Mouse (Mus musculus) testis, adult 2 months (tissue): ENCODE data around the gene Rapgef5. TPM values are rescaled to one million over a fixed set of nuclear protein-coding genes. Genes with fewer than 3 reads are reported as not detected.

Experiments
- H3K27ac ChIP-seq: fragments of 200-500 bp; 2 replicates; pipeline ENCODE4 v1.5.1; 2012; ENCODE audit warnings: low read depth, low read length; ENCODE audit not compliant: control insufficient read depth, insufficient read depth
- H3K27me3 ChIP-seq: fragments of 200-500 bp; 2 replicates; pipeline ENCODE4 v1.6.1; 2012; ENCODE audit warnings: mild to moderate bottlenecking, low read length, moderate library complexity; ENCODE audit not compliant: control insufficient read depth, insufficient read depth
- H3K36me3 ChIP-seq: fragments of 200-500 bp; 2 replicates; pipeline ENCODE4 v1.6.1; 2012; ENCODE audit warnings: mild to moderate bottlenecking, low read length; ENCODE audit not compliant: control insufficient read depth, insufficient read depth
- H3K4me1 ChIP-seq: fragments of 200-500 bp; 2 replicates; pipeline ENCODE4 v1.6.1; 2012; ENCODE audit warnings: low read length; ENCODE audit not compliant: control insufficient read depth, insufficient read depth
- H3K4me3 ChIP-seq: fragments of 200-500 bp; 2 replicates; pipeline ENCODE4 v1.5.1; 2012; ENCODE audit warnings: low read depth, mild to moderate bottlenecking, low read length, moderate library complexity, mixed read lengths; ENCODE audit not compliant: control insufficient read depth
- CTCF ChIP-seq: fragments of 200-500 bp; IDR thresholded peaks from 2 replicates; pipeline ENCODE4 v1.5.1; 2012; ENCODE audit warnings: low read depth, mild to moderate bottlenecking, inconsistent platforms, low read length, moderate library complexity; ENCODE audit not compliant: control insufficient read depth, insufficient read depth, insufficient replicate concordance
- POLR2A ChIP-seq: fragments of 200-500 bp; IDR thresholded peaks from 2 replicates; pipeline ENCODE4 v1.6.1; 2012; ENCODE audit warnings: low read depth, mild to moderate bottlenecking, inconsistent platforms, low read length, moderate library complexity; ENCODE audit not compliant: control insufficient read depth
- polyA plus RNA-seq: library from polyadenylated mRNA; depleted of rRNA; stranded (reverse); fragments of >200 nt; gene quantifications from 2 replicates; pipeline ENCODE4 v1.2.3, GENCODE M21; 2012

Rapgef5 gene
- polyA plus RNA-seq, 1 experiment = 5.8 TPM

GRCm38 (mm10) chr12:117533176-117534086, 17.2 kb downstream of the Rapgef5 start:
- H3K4me1 ChIP-seq = peaks cover 8% of the 10 kb centered on the region
- peak overlapping the region; percentile 88 for H3K4me3 ChIP-seq
- H3K27ac ChIP-seq = no peak overlapping the region
- no peaks in the 10 kb centered on the region for H3K27me3 ChIP-seq
- H3K36me3 ChIP-seq = no peaks in the 10 kb centered on the region
- TF ChIP-seq CTCF = no peak
- TF ChIP-seq POLR2A = no peak

GRCm38 (mm10) chr12:117534087-117534751, 17.9 kb downstream of the Rapgef5 start:
- Histone ChIP-seq H3K27me3 (no peaks in the 10 kb centered on the region), H3K4me3 (peak overlapping the region; percentile 88), H3K4me1 (peaks cover 8% of the 10 kb centered on the region), H3K36me3 (no peaks in the 10 kb centered on the region), H3K27ac (no peak overlapping the region)
- TF ChIP-seq CTCF = no peak
- TF ChIP-seq POLR2A = no peak

DNA sequence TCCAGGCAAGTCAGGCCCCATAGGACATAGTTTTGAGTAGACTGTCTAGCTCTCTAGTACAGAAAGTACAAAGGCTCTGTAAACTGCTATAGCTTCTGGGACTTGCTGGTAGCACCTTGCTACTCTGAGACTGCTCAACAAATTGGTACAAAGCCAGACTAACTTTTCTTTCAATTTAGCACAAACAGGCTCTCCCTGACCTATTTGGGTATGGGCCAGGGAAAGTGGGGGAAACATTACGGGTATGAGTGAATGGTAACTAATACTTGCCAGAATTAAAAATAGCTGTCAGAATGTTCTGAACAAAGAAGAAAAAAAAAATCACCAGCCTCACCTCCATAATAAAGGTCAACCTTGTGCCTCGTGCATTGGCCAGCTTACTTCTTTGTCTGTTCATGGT, 24.1 kb downstream of the Rapgef5 start:
- Histone ChIP-seq H3K4me1 (no peaks in the 10 kb centered on the region), H3K27ac (no peak overlapping the region), H3K4me3 (no peak overlapping the region), H3K27me3 (no peaks in the 10 kb centered on the region), H3K36me3 (no peaks in the 10 kb centered on the region)
- TF ChIP-seq POLR2A (no peak), CTCF (no peak)

- no peak for TF ChIP-seq POLR2A
- TF ChIP-seq CTCF = no peak
- Histone ChIP-seq H3K27ac (no peak overlapping the region), H3K36me3 (no peaks in the 10 kb centered on the region), H3K4me3 (no peak overlapping the region), H3K4me1 (no peaks in the 10 kb centered on the region), H3K27me3 (no peaks in the 10 kb centered on the region)
Observed at GRCm38 (mm10) chr12:117545277-117545676, 29.0 kb downstream of the Rapgef5 start.

DNA sequence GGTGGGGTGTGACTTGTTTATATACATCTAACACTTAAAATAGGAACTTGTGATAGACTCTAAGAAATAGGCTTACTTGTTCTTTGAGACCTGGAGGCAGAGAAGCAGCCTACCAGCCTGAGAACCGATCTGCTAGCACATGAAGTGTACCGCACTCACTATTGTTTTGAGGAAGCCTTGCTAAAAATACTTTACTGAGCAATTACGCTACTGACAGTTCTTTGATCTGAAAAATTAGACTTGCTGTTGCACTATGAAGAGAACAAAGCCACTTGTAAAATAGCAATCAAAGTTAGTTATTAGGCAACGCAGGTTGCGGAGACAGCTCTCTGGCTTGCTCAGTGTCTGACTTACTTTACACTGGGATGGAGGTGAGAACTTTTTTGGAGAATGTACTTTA, 37.1 kb downstream of the Rapgef5 start:
- Histone ChIP-seq H3K36me3 (no peaks in the 10 kb centered on the region), H3K27ac (no peak overlapping the region), H3K27me3 (no peaks in the 10 kb centered on the region), H3K4me3 (no peak overlapping the region), H3K4me1 (no peaks in the 10 kb centered on the region)
- no peak for TF ChIP-seq POLR2A
- no peak for TF ChIP-seq CTCF

DNA sequence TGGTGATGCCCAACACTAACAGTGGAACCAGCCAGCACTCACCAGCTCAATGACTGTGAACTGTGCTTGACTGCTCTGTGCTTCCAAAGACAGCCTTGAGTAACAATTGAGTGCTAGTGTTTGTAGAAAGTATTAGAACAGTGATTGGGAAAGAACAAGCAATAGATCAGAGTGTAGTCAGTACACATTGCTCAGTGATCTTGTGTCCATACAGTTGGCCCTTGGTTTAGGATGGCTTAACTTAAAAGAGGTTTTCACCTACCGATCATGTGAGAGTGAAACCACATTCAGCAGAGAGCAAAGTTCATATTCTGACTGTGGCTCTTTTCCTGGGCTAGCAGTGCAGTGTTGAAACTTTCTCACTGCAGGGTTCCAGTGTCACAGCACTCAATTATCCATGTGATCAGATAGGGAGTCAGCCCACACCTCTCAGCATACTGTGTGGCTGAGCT, 38.4 kb downstream of the Rapgef5 start:
- TF ChIP-seq CTCF = no peak
- no peak for TF ChIP-seq POLR2A

DNA sequence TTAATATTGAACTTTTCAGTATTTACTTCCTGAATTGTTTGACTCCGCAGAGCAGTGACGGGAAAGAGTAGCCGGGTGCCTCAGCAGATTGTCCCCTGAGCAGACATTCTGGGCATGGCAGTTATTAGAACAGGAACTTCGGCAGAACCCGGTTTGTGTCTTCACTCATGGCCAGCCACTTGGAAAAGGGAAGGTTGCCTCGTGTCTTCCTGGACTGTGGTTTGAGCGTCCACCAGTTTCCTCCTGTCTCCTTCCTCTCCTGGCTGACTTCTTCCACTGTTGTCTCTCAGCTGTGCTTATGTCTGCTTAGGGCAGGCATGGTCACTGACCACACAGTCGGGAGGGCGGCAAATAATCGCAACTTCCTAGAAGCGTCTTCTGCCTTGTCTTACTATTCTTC, 44.2 kb downstream of the Rapgef5 start:
- H3K27ac ChIP-seq = no peak overlapping the region
- no peaks in the 10 kb centered on the region for H3K36me3 ChIP-seq
- TF ChIP-seq CTCF (no peak), POLR2A (no peak)
- H3K4me1 ChIP-seq = no peaks in the 10 kb centered on the region
- H3K27me3 ChIP-seq = no peaks in the 10 kb centered on the region
- H3K4me3 ChIP-seq = no peak overlapping the region

More for the DNA sequence above, 38.4 kb downstream of the Rapgef5 start:
- no peaks in the 10 kb centered on the region for H3K4me1 ChIP-seq
- H3K36me3 ChIP-seq = no peaks in the 10 kb centered on the region
- H3K4me3 ChIP-seq = no peak overlapping the region
- H3K27me3 ChIP-seq = no peaks in the 10 kb centered on the region
- no peak overlapping the region for H3K27ac ChIP-seq
